Mouse (Mus musculus) liver, embryonic 11.5 days (tissue): Measurements from ENCODE around the gene Foxa2. TPM values are rescaled to one million over a fixed set of nuclear protein-coding genes. Genes with fewer than 3 reads are reported as not detected.
A peak's percentile ranks its signal among the peaks of the same experiment; 100 is the strongest.

Experiments used
- ATAC-seq: fragments of 200-750 bp; cut with Nextera tagmentation; replicated peaks from 2 replicates; pipeline ENCODE4 v1.8.0; 2017; ENCODE audit warnings: moderate number of reproducible peaks, mild to moderate bottlenecking, moderate TSS enrichment, moderate library complexity; ENCODE audit not compliant: low FRiP score
- DNase-seq: peaks from one replicate; pipeline ENCODE4 v3.0.0-alpha.2; 2017; ENCODE audit warnings: low spot score
- H3K27ac ChIP-seq: fragments of 300-500 bp; sonication (generic); 2 replicates; pipeline ENCODE4 v1.5.1; 2014; ENCODE audit warnings: mild to moderate bottlenecking, low read depth, low read length, control low read depth
- H3K27me3 ChIP-seq: fragments of 300-500 bp; sonication (generic); replicated peaks from 2 replicates; pipeline ENCODE4 v1.6.1; 2014; ENCODE audit warnings: low read length, mixed read lengths; ENCODE audit not compliant: control insufficient read depth, insufficient read depth
- H3K36me3 ChIP-seq: fragments of 300-500 bp; sonication (generic); 2 replicates; pipeline ENCODE4 v1.6.1; 2014; ENCODE audit warnings: mild to moderate bottlenecking, low read length, moderate library complexity, mixed read lengths; ENCODE audit not compliant: control insufficient read depth, insufficient read depth
- H3K4me1 ChIP-seq: fragments of 300-500 bp; sonication (generic); replicated peaks from 2 replicates; pipeline ENCODE4 v1.6.1; 2014; ENCODE audit warnings: low read length, mixed read lengths; ENCODE audit not compliant: control insufficient read depth, insufficient read depth
- H3K4me2 ChIP-seq: fragments of 300-500 bp; sonication (generic); 2 replicates; pipeline ENCODE4 v1.6.1; 2014; ENCODE audit warnings: mild to moderate bottlenecking, control low read depth, moderate library complexity
- H3K4me3 ChIP-seq: fragments of 300-500 bp; sonication (generic); 2 replicates; pipeline ENCODE4 v1.5.1; 2014; ENCODE audit warnings: low read depth, low read length, control low read depth
- H3K9ac ChIP-seq: fragments of 300-500 bp; sonication (generic); 2 replicates; pipeline ENCODE4 v1.6.1; 2014; ENCODE audit warnings: low read depth, low read length, control low read depth
- H3K9me3 ChIP-seq: fragments of 300-500 bp; sonication (generic); 2 replicates; pipeline ENCODE4 v1.6.1; 2016; ENCODE audit warnings: low read length, inconsistent platforms, mixed read lengths; ENCODE audit not compliant: control insufficient read depth
- WGBS: fragments of 180-500 bp; shearing (Covaris S2); extraction: QIAGEN DNeasy Blood & Tissue Kit; methylation state at CpG from one replicate; pipeline ENCODE4 v1.1.7; 2014; 5-methylcytosine and 5-hydroxymethylcytosine counted together
- polyA plus RNA-seq: library from polyadenylated mRNA; unstranded; fragments of >200 nt; fragmentation: Nextera tagmentation; extraction: Ambion mirVana; gene quantifications from 2 replicates; pipeline ENCODE4 v1.2.1, GENCODE M21; 2014

The Foxa2 gene
- polyA plus RNA-seq, 1 experiment from 2014 or later, result 8.8 TPM

DNA sequence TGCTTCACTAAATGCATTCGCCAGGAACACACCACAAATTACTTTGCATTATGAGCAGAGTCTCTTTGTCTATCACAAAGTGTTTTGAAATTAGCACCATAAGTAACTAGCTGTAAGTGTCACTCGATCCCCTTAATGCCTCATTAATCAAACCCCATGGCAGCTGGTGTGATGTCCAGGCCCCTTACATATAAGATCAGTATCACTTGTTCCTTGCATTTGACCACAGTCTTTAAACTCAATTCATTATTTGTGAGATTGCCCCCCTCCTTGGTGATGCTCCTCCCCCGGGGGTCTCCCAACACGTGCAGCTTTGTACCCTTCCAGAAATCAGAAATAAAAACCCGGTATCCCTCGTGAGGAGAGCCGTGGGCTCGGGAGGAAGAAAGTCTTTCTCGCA lies 25.8 kb downstream of the Foxa2 start:
- no peaks in the 10 kb centered on the region for H3K4me1 ChIP-seq
- no peaks in the 10 kb centered on the region for H3K9me3 ChIP-seq
- ATAC-seq (no peak), DNase-seq (no peak)
- no peak overlapping the region for H3K27ac ChIP-seq
- peaks cover 6% of the 10 kb centered on the region; the same call in 1 of the 2 replicates for H3K27me3 ChIP-seq
- H3K36me3 ChIP-seq, result no peaks in the 10 kb centered on the region
- no peak overlapping the region for H3K4me3 ChIP-seq
- H3K4me2 ChIP-seq, result no peak overlapping the region
- no peak overlapping the region for H3K9ac ChIP-seq
- 52% methylated on average over 9 of the region's 9 CpGs for WGBS

GRCm38 (mm10) chr2:148020125-148020524 lies 26.6 kb downstream of the Foxa2 start:
- H3K36me3 ChIP-seq, result no peaks in the 10 kb centered on the region
- H3K27ac ChIP-seq, result no peak overlapping the region
- H3K9ac ChIP-seq, result no peak overlapping the region
- H3K4me1 ChIP-seq, result no peaks in the 10 kb centered on the region
- H3K4me3 ChIP-seq, result no peak overlapping the region
- no peaks in the 10 kb centered on the region for H3K9me3 ChIP-seq
- 39% methylated on average over 3 of the region's 3 CpGs for WGBS
- no peak for ATAC-seq
- no peak overlapping the region for H3K4me2 ChIP-seq
- DNase-seq, result no peak
- H3K27me3 ChIP-seq, result peaks cover 6% of the 10 kb centered on the region; the same call in 1 of the 2 replicates

DNA sequence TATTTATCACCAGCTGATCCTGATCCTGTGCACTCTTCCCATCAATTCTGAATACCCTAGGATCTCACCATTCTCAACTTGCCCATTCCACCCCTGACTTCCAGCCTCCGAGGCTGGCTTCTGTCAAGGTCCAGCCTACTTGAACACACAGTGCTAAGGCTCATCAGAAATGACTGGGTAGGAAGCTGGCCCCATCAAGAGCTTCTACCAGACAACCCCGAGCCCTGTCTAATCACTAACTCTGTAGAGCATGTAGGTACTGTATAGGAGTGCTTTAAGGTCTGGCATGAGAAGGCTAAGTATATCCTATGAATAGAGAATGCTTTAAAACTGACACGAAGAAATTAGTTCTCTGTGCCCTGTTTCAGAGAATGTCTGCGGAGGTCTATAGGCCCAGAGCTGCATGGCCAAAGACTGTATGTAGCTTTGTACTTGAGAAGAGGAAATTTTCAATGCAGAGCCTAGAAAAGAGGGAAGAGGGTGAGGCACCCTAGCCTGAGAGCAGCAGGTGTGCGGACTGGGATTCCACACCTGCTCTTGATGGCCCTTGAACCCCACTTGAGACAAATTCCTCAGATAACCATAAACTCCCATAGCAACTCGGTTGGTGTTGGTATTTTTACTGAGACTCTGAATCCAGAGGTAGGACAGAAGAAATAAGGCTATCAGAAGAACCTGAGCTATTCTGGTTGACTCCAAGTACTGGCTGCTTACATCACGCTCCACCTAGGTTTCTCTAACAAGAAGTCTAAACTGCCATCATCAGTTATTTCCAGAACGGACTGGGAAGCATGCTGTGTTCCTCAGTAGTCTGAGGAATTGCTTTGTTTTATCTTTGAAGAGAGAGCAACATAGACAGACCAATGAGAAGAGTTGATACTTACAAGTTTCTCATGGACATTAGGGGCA lies 28.7 kb downstream of the Foxa2 start:
- Histone ChIP-seq H3K4me3 (no peak overlapping the region), H3K36me3 (no peaks in the 10 kb centered on the region), H3K27me3 (peaks cover 6% of the 10 kb centered on the region; the same call in 1 of the 2 replicates), H3K4me2 (no peak overlapping the region), H3K4me1 (no peaks in the 10 kb centered on the region), H3K9me3 (no peaks in the 10 kb centered on the region), H3K9ac (no peak overlapping the region), H3K27ac (no peak overlapping the region)
- ATAC-seq (no peak), DNase-seq (no peak)
- WGBS, result 78% methylated on average over 8 of the region's 8 CpGs

DNA sequence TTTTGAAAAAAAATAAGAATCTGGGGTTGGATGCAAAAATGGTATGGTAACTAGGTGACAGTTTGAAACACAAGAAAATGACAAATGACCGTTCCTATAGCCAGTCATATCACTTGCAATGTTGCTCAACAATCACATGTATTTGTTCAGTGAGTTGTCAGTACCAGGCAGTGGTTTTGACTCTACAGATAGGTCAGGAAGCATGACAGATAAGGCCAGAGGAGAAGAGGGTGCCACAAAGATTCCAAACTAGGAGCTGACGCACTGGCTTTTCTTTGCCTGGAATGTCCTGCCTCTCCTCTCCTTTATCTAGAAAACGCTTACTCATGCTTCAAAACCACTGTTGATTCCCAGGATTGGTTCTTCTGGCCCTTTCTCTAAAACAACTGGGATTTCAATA lies 33.4 kb downstream of the Foxa2 start:
- Histone ChIP-seq H3K9ac (no peak overlapping the region), H3K4me2 (no peak overlapping the region), H3K4me1 (no peaks in the 10 kb centered on the region), H3K27me3 (no peaks in the 10 kb centered on the region), H3K27ac (no peak overlapping the region), H3K36me3 (no peaks in the 10 kb centered on the region), H3K4me3 (no peak overlapping the region), H3K9me3 (no peaks in the 10 kb centered on the region)
- WGBS, result 33% methylated on average over 3 of the region's 3 CpGs
- DNase-seq, result no peak
- ATAC-seq, result 0 out of 2 replicates have a peak, but pooled peaks have one; percentile 31

DNA sequence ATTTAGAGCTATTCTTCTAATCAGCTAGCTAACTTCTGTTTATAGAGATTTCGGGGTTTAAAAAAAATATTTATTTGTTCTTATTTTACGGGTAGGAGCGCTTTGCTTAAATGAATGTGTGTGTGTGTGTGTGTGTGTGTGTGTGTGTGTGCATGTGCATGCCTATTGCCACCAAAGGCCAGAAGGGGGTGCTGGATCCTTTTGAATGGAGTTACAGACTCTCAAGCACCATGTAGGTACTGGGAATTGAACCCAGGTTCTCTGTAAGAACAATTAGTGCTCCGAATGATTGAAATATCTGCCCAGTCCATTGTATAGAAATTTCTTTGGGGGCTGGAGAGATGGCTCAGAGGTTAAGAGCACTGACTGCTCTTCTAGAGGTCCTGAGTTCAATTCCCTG lies 37.7 kb downstream of the Foxa2 start:
- H3K4me1 ChIP-seq, result no peaks in the 10 kb centered on the region
- no peaks in the 10 kb centered on the region for H3K9me3 ChIP-seq
- ATAC-seq (no peak), DNase-seq (no peak)
- H3K9ac ChIP-seq, result no peak overlapping the region
- no peak overlapping the region for H3K4me2 ChIP-seq
- no peak overlapping the region for H3K4me3 ChIP-seq
- no peaks in the 10 kb centered on the region for H3K36me3 ChIP-seq
- no peaks in the 10 kb centered on the region for H3K27me3 ChIP-seq
- 91% methylated on average over 4 of the region's 4 CpGs for WGBS
- no peak overlapping the region for H3K27ac ChIP-seq

GRCm38 (mm10) chr2:148004554-148005521 lies 41.9 kb downstream of the Foxa2 start:
- WGBS, result 50% methylated on average over 7 of the region's 7 CpGs
- H3K4me1 ChIP-seq, result no peaks in the 10 kb centered on the region
- H3K4me3 ChIP-seq, result no peak overlapping the region
- DNase-seq, result no peak
- no peaks in the 10 kb centered on the region for H3K36me3 ChIP-seq
- no peaks in the 10 kb centered on the region for H3K27me3 ChIP-seq
- ATAC-seq, result no peak
- H3K27ac ChIP-seq, result no peak overlapping the region
- H3K4me2 ChIP-seq, result no peak overlapping the region
- H3K9ac ChIP-seq, result no peak overlapping the region
- no peaks in the 10 kb centered on the region for H3K9me3 ChIP-seq

- H3K4me3 ChIP-seq, result no peak overlapping the region
- no peaks in the 10 kb centered on the region for H3K4me1 ChIP-seq
- DNase-seq (no peak), ATAC-seq (no peak)
- 69% methylated on average over 3 of the region's 3 CpGs for WGBS
- H3K27ac ChIP-seq, result no peak overlapping the region
- no peaks in the 10 kb centered on the region for H3K27me3 ChIP-seq
- no peaks in the 10 kb centered on the region for H3K9me3 ChIP-seq
- H3K4me2 ChIP-seq, result no peak overlapping the region
- no peaks in the 10 kb centered on the region for H3K36me3 ChIP-seq
- H3K9ac ChIP-seq, result no peak overlapping the region
These were observed 43.3 kb downstream of the Foxa2 start for GRCm38 (mm10) chr2:148003511-148003910.

DNA sequence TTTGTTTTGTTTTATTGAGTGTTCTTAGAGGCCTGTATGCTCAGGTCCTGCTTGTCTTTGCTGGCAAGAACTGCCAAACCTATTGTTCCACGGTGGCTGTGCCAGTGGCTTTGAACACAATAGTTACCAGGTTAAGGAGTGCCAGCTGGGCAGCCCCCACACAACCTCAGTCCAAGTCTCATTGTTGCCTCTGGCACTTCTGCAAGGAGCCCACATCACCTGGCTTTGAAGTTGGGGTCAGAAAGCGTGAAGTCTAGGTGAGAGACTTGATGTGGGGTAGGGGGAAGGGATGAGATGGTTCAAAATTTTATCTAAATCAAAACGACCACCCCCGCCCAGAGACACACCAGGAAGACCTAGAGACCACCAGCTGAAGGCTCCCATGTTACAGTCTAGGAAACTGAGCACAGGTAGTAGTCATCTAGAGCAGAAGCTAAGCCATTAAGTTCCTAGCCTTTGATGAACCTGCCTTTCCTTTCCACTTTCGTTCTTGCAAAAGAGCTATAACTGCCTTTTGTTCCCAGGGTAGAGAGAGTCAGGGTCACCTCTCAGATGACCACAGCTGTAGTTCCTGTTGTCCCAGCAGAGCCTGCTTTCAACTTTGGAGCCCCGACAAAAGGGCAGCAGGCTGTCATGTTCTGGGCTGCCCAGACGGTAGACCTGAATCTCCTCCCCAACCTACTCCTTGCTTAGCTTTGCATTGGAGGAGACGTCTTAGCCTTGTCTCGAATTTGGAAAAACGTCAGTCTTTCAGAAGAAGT lies 48.4 kb downstream of the Foxa2 start:
- Histone ChIP-seq H3K9ac (no peak overlapping the region), H3K36me3 (no peaks in the 10 kb centered on the region), H3K27ac (no peak overlapping the region), H3K4me3 (no peak overlapping the region), H3K4me2 (no peak overlapping the region), H3K9me3 (no peaks in the 10 kb centered on the region), H3K27me3 (no peaks in the 10 kb centered on the region), H3K4me1 (no peaks in the 10 kb centered on the region)
- WGBS, result 73% methylated on average over 10 of the region's 10 CpGs
- DNase-seq (no peak), ATAC-seq (no peak)
